Mouse (Mus musculus) gastrocnemius, postnatal 14 days (tissue): ENCODE measurements around the gene Slc29a4. TPM values are rescaled to one million over a fixed set of nuclear protein-coding genes. Genes with fewer than 3 reads are reported as not detected.

Source experiments
- DNase-seq: peaks from one replicate; pipeline ENCODE4 v3.0.0; 2021; ENCODE audit warnings: mixed read lengths
- intact Hi-C: fragments of 180-260 bp; cut with DNase I; formaldehyde crosslinking; loops from one replicate; pipeline ENCODE4 v1.15.1; 2025; ENCODE audit warnings: low total_unique reads
- long read RNA-seq, 2 experiments: library from polyadenylated mRNA; stranded (forward); transcript quantifications; one replicate each; pipeline ENCODE4 v2.0.0; 2021
- total RNA-seq, 2 experiments: library from RNA; stranded (reverse); gene quantifications; 2 replicates each; pipeline ENCODE4 v1.2.3; 2021

Gene Slc29a4
- under 1 TPM; 0.29 to 0.37 TPM for total RNA-seq
- long read RNA-seq, experiment 1 = 0 reads
- long read RNA-seq, experiment 2, partial matches to known transcripts = 0 of 1 reads
- long read RNA-seq, experiment 2, other reads (novel, unspliced or antisense) = 0 of 1 reads

DNA sequence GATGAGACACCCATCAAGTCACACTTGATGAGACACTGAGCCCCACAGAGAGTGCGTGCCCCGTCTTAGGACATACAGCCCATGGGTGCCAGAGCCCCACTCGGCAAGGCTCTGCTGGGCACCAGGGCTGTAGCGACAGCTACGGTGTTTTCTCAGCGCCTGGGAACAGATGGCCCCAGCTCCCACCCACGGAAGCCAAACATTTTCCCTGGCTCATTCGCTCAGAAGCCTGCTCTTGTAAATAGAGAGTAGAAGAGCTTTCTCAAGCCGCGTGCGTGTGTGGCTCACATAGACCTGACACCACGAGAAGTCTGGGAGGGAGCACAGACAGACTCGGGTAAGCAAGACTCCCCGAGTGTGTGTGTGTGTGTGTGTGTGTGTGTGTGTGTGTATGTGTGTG is at the start of gene Slc29a4:
Slc29a4 (plus strand) TSS at position 265 of the 400 bp plus-strand sequence.
- DNase-seq = no peak
- intact Hi-C loops = no loop called here

DNA sequence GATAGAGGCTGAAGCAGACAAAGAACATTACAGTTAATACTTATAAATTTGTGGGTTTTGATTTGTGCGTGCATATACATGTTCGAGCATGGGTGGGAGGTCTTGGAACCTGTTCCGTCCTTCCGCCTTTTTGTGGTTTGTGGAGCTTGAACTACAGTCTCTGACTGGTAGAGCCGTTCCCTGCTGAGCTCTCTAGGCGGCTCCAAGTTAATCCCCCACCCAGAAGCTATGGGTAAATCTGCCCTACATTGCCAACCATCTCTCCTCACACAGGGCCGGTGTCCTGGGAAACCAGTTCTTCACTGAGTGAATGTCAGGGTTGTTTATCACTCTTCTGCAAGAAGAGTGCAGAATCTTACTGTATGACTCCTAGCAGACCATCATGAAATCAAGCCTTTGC is 44.1 kb upstream of the Slc29a4 start:
- intact Hi-C loops = no loop called here
- DNase-seq = no peak

DNA sequence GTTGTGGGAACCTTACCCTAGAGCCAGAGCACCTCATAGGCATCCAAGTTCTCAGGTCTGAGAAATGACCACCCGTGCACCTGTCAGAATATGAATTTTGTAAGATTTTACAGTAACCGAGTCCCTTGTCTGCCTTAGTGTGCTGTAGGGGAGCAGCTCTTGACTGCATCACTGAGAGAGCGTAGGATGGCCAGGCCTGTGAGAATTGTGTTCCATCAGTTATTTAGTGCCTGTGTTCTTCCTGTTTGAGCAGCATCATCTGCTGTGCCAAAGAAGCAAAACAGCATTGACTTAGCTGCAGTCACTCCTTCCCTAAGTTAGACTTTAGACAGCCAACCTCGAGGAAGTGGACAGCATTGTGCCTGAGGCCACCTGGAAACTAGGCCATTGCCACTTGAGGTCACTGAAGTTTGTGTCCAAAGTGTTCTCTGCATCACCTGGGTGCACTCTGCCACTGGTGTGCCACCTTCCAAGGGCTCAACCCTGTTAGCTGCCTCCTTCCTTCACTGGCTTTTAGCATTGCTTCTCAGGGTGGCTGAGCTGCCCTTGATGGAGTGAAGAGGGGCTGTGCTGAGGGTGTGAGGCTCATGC is 42.8 kb upstream of the Slc29a4 start:
- intact Hi-C loops = no loop called here
- no peak for DNase-seq

DNA sequence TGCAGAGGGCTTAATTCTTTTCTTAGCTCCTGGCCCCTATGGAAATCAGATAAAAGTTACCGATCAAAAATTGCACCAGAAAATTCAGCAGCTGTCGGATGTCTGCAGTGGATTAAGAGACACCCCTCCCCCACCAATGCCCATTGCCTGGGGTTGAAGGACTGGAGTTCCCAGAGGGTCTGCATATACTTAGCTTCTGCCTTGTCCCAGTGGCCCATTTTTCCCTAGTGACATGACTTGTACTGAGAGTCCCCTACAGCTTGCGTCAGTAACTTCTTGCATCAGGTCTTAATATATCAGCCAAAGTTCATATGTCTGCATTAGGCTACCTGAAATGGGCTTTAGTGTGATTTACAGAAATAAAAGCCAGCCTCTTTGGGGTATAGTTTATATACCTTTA is 41.9 kb upstream of the Slc29a4 start:
- DNase-seq = no peak
- intact Hi-C loops = no loop called here

DNA sequence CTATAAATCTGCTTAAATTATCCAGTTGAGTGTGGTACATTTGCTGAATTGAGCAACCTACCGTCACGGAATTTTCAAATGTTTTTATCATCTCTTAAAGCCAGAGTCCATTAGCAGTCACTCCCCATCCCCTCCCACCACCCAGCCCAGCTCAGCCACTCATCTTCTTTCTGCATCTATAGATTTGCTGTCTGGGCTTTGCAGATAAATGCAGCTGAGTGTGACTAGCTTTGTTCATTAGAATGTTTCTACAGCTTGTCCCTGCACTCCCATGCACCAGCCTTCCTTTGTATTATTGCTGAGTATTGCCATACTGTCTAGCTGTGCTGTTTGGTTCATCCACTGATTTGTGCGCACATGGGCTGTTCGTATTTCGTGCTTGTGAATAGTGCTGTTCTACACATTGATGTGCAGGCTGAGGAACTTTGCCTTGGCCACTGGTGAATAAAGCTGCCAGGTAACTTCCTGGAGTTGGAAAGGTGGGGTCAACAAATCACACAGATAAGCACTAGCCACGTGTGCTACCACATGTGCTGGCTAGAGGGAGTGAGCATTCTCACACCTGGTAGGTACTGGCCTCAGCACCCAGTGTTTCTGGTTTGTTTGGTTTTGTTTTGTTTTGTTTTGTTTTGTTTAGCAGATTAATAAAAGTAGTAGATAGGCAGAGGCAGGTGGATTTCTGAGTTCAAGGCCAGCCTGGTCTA is 41.4 kb upstream of the Slc29a4 start:
- intact Hi-C loops = no loop called here
- DNase-seq = no peak

DNA sequence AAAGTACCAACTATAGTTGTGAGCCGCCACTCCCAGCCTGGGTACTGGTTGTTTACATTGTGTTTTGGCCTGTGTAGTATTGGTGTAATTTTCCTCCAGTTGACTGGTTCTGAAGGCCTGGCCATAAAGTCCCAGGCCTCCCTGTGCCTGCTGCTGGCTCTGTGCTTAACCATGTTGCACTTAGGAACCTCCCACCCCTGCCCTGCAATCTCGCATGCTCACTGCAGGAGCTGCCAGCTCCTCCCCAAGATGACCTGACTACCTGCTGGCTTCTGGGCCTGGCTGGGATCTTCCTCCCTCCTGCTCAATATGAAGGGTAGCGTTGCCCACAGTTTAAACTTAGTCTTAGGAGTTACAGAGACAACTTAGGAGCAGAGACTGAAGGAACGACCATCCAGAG is 40.0 kb upstream of the Slc29a4 start:
- intact Hi-C loops = no loop called here
- DNase-seq = no peak

DNA sequence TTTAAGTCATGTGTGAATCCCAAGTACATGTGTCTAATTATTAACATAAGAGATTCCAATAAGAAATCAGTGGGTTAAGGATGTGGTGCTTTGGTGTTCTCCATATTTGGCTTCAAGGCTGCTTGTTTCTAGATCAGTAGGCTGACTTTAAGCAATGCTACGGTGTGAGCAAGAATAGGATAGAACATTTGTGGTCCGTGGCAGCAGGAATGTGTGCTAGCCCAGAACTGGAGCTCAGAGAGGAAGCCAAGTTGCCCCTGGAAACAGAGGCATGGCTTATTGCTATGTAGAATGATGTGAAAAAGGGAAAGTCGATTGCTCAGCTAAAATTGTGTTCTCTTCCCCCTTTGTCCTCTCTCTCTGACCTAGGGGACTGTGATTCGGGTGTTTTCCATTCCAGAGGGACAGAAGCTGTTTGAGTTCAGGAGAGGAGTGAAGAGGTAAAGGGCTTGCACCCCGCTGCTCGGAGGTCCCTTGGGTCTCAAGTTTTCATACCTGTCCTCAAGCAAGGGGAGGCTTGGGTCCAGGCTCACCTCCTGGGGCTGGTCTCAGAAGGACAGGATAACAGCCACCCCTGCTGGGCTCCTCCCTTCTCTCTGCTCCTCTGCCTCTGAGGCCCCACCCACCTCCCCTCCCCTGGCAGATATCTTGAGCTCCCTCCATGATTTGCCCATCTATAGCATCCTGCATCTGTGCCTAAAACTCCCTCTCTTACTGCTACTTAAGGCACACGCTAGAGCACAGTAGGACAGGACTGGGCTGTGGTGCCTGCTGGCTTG is 31.5 kb upstream of the Slc29a4 start:
- no peak for DNase-seq
- intact Hi-C loops = no loop called here

DNA sequence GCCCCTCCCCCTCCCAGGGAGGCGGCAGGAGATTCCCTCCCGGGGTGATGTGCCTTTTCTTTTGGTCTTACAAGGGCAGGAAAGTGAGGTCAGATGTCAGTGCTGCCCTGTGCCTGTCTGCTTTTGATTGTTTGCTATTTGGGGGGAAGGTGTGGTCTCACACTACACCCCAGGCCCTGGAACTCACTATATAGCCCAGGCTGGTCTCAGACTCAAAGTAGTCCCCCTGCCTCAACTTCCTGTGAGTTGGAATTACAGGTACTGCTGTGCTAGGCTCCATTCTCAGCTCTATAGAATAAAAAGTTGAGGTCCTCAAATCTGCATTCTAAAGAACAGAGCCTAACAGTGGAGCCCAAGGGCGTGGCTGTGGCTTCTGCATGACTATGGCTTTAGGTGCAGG is 24.4 kb upstream of the Slc29a4 start:
- no peak for DNase-seq
- intact Hi-C loops = no loop called here

DNA sequence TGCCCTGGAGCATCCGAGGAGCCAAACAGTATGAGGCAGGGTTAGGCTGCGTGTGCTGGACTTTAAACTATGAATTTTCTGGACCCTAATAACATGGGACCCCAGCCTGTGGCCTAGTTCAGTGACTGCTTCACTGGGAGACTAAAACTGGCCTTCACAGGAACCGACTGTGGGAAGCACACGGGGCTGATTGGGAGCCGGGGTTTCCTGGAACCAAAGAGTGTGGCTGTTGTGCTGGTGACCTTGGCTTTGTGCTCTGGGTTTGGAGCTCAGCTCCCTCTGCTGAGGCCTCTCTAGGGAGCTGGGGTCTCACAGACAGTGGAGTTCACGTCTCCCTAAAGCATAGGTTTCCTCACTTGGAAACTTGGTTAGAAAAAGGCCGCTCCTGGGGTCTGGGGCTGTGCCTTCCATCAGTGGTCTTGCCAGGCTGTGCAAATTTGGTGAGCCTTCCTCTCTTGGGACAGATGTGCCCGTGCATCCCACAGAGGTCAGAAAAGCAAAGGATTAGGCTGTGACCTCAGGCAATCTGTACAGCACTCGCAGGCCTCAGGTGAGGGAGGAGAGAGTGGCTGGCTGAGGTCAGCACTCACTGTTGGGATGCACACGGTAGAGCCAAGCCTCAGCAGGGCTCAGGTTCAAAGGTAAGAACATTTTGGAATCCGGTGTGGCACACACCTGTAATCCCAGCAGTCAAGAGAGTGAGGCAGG is 23.6 kb upstream of the Slc29a4 start:
- intact Hi-C loops = no loop called here
- DNase-seq = no peak

DNA sequence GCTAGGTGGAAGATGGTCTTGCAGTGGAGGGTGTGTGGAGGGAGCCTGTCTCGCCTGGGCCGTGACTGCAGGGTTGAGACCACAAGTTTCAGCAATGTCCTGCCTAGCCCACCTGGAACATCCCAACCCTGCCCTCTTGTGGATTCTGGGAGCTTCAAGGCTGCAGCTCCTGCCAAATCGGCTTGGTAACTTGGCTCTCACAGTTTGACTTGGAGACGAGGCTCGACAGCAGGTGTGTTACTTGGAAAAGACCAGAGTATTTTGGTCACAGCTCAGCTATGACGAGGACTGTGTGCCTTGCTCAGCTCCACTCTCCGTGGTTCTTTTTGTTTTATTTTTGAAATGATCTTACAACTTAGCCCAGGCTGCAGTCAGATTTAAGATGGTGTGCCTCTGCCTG is 22.6 kb upstream of the Slc29a4 start:
- peak; percentile 30 for DNase-seq

DNA sequence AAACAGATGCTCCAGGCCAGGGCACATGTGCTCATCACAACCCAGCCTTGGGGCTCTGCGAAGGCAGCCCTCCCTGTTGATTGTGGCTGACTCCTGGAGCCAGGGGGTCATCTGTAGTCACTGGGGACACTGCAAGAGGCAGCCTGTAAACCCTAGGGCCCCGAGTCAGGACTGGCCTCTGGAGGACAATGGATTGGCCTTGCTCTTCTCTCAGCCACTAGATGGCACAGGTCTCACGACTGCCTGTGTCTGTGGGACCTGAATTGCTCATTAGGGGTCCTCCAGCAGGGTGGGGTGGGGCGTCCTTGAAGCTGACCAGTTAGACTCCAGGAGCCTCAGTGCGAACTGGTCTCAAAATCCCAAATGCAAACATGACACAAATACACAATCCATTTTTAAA is 19.2 kb upstream of the Slc29a4 start:
- intact Hi-C loops = no loop called here
- DNase-seq = no peak

More for the DNA sequence above, 22.6 kb upstream of the Slc29a4 start:
- intact Hi-C loops = no loop called here

DNA sequence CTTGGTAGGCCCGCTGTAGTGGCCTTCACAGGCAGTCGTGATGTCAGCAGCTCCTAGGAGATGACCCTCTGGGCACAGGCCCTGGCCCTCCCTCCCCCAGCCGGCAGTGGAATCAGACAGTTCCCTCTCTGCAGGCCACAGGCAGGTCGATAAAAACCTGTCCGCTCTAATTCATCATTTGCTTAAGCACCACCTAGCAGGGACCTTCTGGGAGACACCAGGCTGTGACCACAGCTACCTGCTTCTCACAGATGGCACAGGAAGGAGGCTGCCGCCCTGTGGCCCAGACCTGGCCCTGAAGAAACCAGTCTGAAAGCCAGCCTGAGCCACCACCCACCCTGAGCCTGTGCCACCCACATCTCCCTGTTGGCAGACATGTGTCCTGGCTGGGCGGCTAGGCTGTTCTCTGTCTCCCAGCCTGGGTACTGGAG is 14.2 kb upstream of the Slc29a4 start:
- no peak for DNase-seq
- intact Hi-C loops = no loop called here

DNA sequence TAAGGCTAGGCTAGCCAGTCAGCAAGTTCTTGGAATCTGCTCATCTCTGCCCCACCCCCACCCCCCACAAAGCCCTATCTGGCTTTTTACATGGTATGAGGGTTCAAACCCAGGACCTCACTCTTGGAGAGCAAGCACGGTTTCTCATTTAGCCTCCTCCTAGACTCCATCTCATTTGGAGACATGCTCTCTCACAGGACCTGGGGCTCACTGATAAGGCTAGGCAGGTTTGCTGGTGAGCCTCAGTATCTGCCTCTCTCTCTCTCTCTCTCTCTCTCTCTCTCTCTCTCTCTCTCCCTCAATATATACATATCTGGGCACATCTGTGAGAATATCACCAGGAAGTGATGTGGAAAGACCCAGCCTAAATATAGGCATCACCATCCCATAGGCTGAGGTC is 13.2 kb upstream of the Slc29a4 start:
- intact Hi-C loops = no loop called here
- no peak for DNase-seq

DNA sequence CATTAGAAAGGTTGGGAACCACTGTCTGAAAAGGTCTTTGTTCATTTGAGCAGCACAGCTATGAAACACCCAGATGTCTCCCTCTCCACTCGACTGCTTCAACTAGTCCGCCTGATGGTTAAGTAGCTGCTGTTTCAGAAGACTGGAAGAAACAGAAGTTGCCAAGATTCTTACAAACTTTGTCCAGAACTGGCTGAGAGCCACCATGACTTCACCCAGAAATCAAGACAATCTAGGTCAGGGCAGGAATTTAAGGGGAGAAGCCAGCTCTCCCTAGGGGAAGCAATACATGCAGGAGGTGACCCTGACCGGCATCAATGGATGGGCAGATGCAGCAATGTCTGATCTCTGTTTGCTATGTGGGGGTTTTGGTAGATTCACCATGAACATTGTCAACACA is 10.4 kb upstream of the Slc29a4 start:
- intact Hi-C loops = no loop called here

DNA sequence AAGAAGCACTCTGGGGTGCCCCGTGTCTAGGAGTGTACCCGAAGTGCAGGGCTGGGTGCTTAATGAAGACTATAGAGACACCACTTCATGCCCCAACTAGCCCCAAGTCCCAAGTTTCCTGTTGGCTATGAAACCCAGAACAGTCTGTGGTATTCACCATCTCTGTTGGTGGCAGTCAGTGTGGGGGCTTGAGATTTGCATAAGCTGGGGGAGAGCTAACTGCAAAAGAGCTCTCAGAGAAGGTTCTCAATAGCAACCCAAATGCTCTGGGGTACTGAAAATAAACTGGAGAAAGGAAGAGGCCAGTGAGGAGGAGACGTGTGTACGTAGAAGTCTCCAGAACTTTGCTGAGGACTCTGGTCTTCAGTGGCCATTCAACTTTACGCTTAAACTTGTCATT is 9.8 kb upstream of the Slc29a4 start:
- intact Hi-C loops = no loop called here
- DNase-seq = no peak

More for the DNA sequence above, 10.4 kb upstream of the Slc29a4 start:
- no peak for DNase-seq

DNA sequence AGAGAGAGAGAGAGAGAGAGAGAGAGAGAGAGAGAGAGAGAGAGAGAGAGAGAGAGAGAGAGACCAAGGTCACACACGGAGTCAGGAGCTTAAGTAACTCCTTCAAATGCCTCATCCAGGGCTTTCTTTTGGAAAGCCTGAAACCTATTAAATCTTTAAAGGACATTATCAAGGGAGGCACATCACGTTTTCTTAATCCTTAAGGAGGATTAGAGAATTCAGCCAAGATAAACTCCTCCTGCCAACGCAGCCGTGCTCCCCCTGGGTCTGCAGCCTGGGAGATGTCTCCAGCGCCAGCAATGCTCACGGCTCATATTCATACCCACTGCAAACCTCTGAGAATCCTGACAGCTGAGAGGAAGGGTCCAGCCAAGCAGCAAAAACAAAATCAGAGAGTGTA is 3.4 kb upstream of the Slc29a4 start:
- intact Hi-C loops = no loop called here

DNA sequence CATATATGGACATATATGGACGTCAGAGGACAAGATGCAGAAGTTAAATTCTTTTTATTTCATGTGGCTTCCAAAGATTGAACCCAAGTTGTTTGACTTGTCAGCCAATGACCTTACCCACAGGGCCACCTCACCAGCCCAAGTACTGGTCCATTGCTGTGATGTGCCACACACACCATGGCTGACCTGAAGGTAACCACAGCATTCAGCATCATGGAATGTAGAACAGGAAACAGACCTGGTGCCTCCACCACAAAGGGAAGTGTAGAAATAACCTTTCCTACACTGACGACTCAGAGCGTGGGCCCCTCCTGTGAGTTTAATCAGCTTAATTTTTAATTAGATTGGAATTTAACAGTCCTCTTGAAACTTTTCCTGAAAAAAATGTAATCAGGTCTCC is 2.0 kb upstream of the Slc29a4 start:
- intact Hi-C loops = no loop called here
- no peak for DNase-seq

More for the DNA sequence above, 3.4 kb upstream of the Slc29a4 start:
- no peak for DNase-seq

DNA sequence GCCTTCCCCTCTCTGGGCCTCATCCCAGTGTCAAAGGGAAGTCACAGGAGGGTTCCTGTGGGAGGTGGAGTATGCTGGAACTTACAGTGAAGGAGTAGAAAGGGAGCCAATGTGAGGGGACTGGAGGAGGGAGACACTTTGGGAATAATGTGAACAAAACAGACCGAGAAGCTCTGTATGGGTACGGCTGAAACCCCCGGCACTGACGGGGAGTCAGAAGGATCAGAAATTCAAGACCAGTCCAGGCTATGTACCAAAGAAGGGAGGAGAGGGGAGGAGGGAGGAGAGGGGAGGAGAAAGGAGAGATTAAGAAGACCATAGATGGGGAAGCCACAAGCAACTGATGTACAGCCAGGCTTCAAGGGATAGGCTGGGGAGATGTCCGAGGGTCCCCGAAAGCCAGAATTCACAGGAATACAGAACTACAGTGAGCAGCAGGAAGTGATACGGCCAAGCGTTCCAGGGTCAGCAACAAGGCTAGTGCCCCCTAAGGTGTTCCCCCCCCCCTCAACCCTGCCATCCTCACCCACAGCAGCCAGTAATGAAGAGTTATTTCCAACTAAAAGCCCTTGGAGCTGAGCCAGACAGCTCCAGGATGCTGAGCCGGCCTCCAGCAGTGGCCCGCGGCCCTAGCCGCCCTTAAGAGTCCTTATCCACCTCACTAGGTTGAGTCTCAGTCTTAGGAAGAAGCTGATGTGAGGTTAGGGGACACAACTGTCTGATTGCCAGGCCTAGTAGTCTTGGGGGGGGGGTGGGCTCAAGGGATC is 842 bp downstream of the Slc29a4 start:
- intact Hi-C loops = no loop called here
- no peak for DNase-seq

DNA sequence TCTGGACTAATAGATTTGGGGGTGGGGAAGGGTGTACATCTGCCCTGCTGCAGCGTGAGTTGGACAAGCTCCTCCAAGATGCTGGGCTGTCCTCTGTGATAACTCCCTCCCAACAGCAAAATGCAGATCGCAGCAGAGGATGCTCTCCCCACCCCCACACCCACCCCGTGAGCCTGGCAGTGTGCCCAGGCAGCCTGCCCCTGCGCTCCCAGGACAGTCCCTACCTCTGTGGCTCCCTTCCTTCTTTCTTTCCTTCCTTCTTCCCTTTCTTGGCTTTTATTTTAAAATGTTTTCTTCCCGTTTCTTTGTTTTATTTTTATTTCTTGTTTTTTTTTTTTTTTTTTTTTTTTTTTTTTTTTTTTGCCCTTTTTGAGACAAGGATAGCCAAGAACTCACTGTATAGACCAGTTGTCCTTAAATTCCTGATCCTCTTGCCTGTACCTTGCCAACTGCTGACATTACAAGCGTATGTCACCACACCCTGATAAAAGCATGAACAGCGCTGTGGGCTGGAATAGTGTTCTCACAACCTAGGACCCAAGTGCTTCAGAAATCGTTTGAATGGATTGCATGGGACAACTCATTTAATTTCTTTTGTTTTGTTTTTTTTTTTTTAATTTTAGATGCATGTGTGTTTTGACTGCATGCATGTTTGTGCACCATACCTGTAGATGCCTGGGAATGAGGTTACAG is 1.6 kb downstream of the Slc29a4 start:
- DNase-seq = no peak
- intact Hi-C loops = no loop called here
